8 mouse cellular contexts compared by ENCODE assay signal in the genomic region with DNA sequence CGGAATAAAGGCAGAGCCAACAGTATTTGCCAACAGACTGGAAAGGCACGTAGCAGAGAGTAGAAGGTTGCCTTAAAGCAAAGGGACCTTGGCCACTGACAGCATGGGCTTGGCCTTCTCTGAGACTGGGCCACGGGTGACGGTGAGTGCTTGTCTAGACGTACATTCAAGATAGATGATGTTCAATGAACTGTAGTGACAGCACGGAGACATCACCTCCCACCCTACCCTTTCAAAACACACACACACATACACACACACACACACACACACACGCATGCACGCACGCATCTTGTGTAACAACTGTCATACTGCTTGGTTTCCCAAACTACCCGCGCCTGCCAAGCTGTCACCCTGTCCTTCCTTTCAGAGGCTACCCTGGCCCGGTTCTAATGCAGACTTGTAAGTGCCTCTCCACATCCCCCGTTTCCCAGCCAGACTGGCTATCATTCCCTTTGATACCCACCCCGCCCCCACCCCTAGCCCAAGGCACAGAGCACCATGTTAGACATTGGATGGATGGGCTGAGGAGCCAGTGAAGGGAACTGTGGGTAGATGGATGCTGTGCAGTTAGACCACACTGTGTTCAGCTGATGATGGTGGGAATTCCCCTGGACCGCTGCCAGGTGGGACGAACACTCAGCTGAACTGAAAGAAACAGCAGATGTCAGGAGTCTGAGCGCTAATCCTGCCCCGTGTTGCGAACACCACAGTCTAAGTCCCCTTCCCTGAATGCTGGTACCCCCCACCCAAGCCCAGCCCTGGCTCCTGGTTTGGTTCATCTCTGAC.
A peak's percentile ranks its signal among the peaks of the same experiment; 100 is the strongest.
DNase-seq lines count a peak whose midpoint lies in the region; ATAC-seq and TF ChIP-seq lines count a peak whose summit lies in the region.

No protein-coding gene starts in this region.

- no peak for TF ChIP-seq CTCF in stomach, postnatal 0 days (IDR thresholded peaks at IDR 0.05; ENCODE audit: low read depth)

- H3K27me3 ChIP-seq in lung, embryonic 15.5 days = no peaks in the 10 kb centered on the region
- H3K27me3 ChIP-seq in intestine, embryonic 15.5 days (replicated peaks) = no peaks in the 10 kb centered on the region
- no peaks in the 10 kb centered on the region for H3K27me3 ChIP-seq in stomach, postnatal 0 days (ENCODE audit: control insufficient read depth, insufficient read depth, low read length)

- peak overlapping the region; percentile 55 for H3K27ac ChIP-seq in lung, embryonic 15.5 days
- peak overlapping the region; percentile 17; the same call in 1 of the 2 replicates for H3K27ac ChIP-seq in intestine, embryonic 15.5 days
- H3K27ac ChIP-seq in stomach, postnatal 0 days (replicated peaks) = peak overlapping the region; percentile 4; the same call in 1 of the 2 replicates

- H3K36me3 ChIP-seq in lung, embryonic 15.5 days = no peaks in the 10 kb centered on the region
- H3K36me3 ChIP-seq in intestine, embryonic 15.5 days = no peaks in the 10 kb centered on the region
- H3K36me3 ChIP-seq in stomach, postnatal 0 days (ENCODE audit: control insufficient read depth, insufficient read depth, low read length) = no peaks in the 10 kb centered on the region

- H3K9me3 ChIP-seq in lung, embryonic 15.5 days = no peaks in the 10 kb centered on the region
- no peaks in the 10 kb centered on the region for H3K9me3 ChIP-seq in intestine, embryonic 15.5 days
- H3K9me3 ChIP-seq in stomach, postnatal 0 days (ENCODE audit: control insufficient read depth, low read length) = no peaks in the 10 kb centered on the region

- TF ChIP-seq EP300 in stomach, postnatal 0 days (optimal IDR thresholded peaks at IDR 0.05) = no peak

- WGBS in lung, embryonic 15.5 days = 51% methylated on average over 19 of the region's 19 CpGs
- WGBS in intestine, embryonic 15.5 days = 73% methylated on average over 19 of the region's 19 CpGs
- 68% methylated on average over 19 of the region's 19 CpGs for WGBS in stomach, postnatal 0 days

- H3K4me3 ChIP-seq in lung, embryonic 15.5 days = no peak overlapping the region
- H3K4me3 ChIP-seq in intestine, embryonic 15.5 days (replicated peaks) = no peak overlapping the region
- no peak overlapping the region; the same call in 1 of the 2 replicates for H3K4me3 ChIP-seq in stomach, postnatal 0 days (ENCODE audit: low read depth, low read length)

- peak; percentile 88; the same call in 1 of the 2 replicates for ATAC-seq in lung, embryonic 15.5 days (ENCODE audit: borderline replicate concordance, extremely low read depth, low FRiP score, low TSS enrichment)
- ATAC-seq in intestine, embryonic 15.5 days = peak; percentile 67
- 0 out of 2 replicates have a peak, but pooled peaks have one; percentile 12 for ATAC-seq in megakaryocyte-erythroid progenitor cell, adult 5-6 weeks (replicated peaks; ENCODE audit: low FRiP score, low TSS enrichment, poor library complexity, severe bottlenecking)
- peak; percentile 67 for ATAC-seq in stomach, postnatal 0 days (ENCODE audit: low FRiP score, low TSS enrichment)

- no peak overlapping the region for H3K9ac ChIP-seq in lung, embryonic 15.5 days
- peak overlapping the region; percentile 5; the same call in 1 of the 2 replicates for H3K9ac ChIP-seq in intestine, embryonic 15.5 days
- no peak overlapping the region for H3K9ac ChIP-seq in stomach, postnatal 0 days (ENCODE audit: low read length)

- intact Hi-C loops in gastrocnemius, postnatal 36 days (cut with DNase I) = no loop called here

- H3K4me1 ChIP-seq in lung, embryonic 15.5 days = peaks cover 31% of the 10 kb centered on the region
- peaks cover 15% of the 10 kb centered on the region for H3K4me1 ChIP-seq in intestine, embryonic 15.5 days (replicated peaks)
- H3K4me1 ChIP-seq in stomach, postnatal 0 days (replicated peaks; ENCODE audit: control insufficient read depth, insufficient read depth) = 0 out of 2 replicates have a peak, but pooled peaks cover 6% of the 10 kb centered on the region

- DNase-seq in adrenal gland, adult 2 months = peak; percentile 58
- DNase-seq in adrenal gland, adult 8-10 months = no peak
- no peak for DNase-seq in lung, postnatal 25 days (ENCODE audit: low spot score)
- peak; percentile 36 to 39 for DNase-seq in gastrocnemius, postnatal 36 days
- peak; percentile 49 for DNase-seq in stomach, postnatal 0 days (ENCODE audit: low spot score)

- peak overlapping the region; percentile 36 for H3K4me2 ChIP-seq in lung, embryonic 15.5 days
- peak overlapping the region; percentile 35 for H3K4me2 ChIP-seq in intestine, embryonic 15.5 days (replicated peaks)
- peak overlapping the region; percentile 38 for H3K4me2 ChIP-seq in stomach, postnatal 0 days (replicated peaks; ENCODE audit: low read depth)

Comparison
In these comparisons a context has a peak if more than half of its experiments do, and no peak if none do; other contexts are left out.
1. DNase-seq: peak in adrenal gland, adult 2 months (single experiment), gastrocnemius, postnatal 36 days (2 of 2) and stomach, postnatal 0 days (single experiment); none in adrenal gland, adult 8-10 months (single experiment) and lung, postnatal 25 days (single experiment).
2. ATAC-seq: peak in every context shown above with its lines; median percentile 88 in lung, embryonic 15.5 days; 67 in intestine, embryonic 15.5 days; 67 in stomach, postnatal 0 days; 12 in megakaryocyte-erythroid progenitor cell, adult 5-6 weeks.
3. H3K27ac ChIP-seq: peak in every context shown above with its lines; median percentile 55 in lung, embryonic 15.5 days; 17 in intestine, embryonic 15.5 days; 4 in stomach, postnatal 0 days.
4. Peak in every context shown above with its lines, with median percentiles within 50 percentile points of each other: H3K4me2 ChIP-seq.